Mouse (Mus musculus): ENCODE data around the gene Sdr39u1. TPM values are rescaled to one million over a fixed set of nuclear protein-coding genes. Genes with fewer than 3 reads are reported as not detected.

The Sdr39u1 gene
- polyA plus RNA-seq, 1 experiment from 2014 or later, result 38.1 TPM

DNA sequence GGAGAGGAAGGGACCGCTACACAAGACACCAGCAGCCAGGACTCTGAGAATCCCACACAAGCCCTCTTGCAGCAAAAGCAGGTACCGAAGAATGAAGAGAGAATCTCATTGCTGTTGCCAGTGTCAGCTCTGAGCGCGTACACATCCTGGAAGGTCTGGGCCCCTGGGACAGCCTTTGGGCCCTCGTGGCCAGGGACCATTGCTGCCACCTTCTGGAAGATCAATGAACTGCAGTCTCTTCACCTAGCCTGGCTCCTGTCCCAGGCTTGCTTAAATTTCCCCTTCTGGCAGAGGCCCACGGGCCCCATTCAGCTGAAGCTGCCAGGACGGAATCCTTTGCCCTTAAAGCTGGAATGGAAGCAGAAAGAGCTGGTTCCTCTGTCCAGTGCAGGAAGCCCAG lies 36.3 kb downstream of the Sdr39u1 start:
- no peaks in the 10 kb centered on the region for H3K9me3 ChIP-seq
- H3K36me3 ChIP-seq, result peaks cover 71% of the 10 kb centered on the region
- WGBS, result 37% methylated on average over 7 of the region's 7 CpGs
- H3K27me3 ChIP-seq (ENCODE audit: insufficient read depth, poor library complexity, severe bottlenecking), result no peaks in the 10 kb centered on the region
- H3K4me1 ChIP-seq (replicated peaks), result peaks cover 33% of the 10 kb centered on the region
- peak overlapping the region; percentile 23; the same call in 1 of the 2 replicates for H3K27ac ChIP-seq
- no peak overlapping the region for H3K4me3 ChIP-seq
- DNase-seq (ENCODE audit: low spot score), result peak; percentile 72

DNA sequence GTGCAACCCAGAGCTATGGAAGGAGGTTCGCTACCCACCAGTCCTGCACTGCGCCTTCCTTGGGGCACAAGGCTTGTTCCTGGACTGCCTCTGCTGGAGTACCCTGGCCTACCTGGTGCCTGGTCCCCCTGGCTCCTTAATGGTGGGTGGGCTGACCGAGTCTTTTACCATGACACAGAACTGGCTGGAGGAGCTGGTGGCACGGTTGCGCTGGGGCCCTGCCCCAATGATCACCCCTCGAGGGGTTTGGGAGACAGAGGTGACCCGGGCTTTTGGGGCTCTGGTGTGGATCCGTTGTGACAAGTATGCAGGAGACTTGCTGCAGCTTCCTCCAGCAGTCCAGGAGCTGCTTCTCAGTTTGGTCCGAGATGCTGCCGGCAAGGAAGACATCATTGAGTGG lies 37.1 kb downstream of the Sdr39u1 start:
- Histone ChIP-seq H3K27ac (no peak overlapping the region), H3K4me3 (no peak overlapping the region), H3K9me3 (no peaks in the 10 kb centered on the region), H3K4me1 (replicated peaks) (peaks cover 30% of the 10 kb centered on the region), H3K27me3 (ENCODE audit: insufficient read depth, poor library complexity, severe bottlenecking) (no peaks in the 10 kb centered on the region), H3K36me3 (peaks cover 68% of the 10 kb centered on the region)
- 93% methylated on average over 10 of the region's 10 CpGs for WGBS
- no peak for DNase-seq (ENCODE audit: low spot score)

DNA sequence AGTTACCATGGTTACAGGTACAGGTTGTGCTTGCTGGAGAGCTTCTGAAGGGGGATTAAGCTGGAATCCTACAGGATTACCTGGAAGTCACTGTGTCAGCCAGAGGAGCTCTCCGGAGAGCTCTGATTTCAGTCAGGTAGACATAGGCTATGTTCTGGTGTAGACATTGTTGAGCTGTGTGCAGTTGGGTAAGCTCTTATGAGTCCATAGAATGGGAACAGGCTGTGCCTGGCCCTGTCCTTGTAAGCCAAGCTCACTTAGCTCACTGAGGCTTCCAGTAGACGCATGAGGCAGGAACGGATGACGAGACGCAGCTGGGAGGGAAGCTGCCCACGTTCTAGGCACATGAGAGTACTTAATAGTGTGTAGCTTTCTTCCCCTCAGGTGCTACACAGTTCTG lies 37.9 kb downstream of the Sdr39u1 start:
- no peaks in the 10 kb centered on the region for H3K27me3 ChIP-seq (ENCODE audit: insufficient read depth, poor library complexity, severe bottlenecking)
- 85% methylated on average over 6 of the region's 6 CpGs for WGBS
- H3K36me3 ChIP-seq, result peaks cover 71% of the 10 kb centered on the region
- H3K4me1 ChIP-seq (replicated peaks), result peaks cover 36% of the 10 kb centered on the region
- DNase-seq (ENCODE audit: low spot score), result no peak
- H3K9me3 ChIP-seq, result no peaks in the 10 kb centered on the region
- H3K4me3 ChIP-seq, result no peak overlapping the region
- H3K27ac ChIP-seq, result no peak overlapping the region

DNA sequence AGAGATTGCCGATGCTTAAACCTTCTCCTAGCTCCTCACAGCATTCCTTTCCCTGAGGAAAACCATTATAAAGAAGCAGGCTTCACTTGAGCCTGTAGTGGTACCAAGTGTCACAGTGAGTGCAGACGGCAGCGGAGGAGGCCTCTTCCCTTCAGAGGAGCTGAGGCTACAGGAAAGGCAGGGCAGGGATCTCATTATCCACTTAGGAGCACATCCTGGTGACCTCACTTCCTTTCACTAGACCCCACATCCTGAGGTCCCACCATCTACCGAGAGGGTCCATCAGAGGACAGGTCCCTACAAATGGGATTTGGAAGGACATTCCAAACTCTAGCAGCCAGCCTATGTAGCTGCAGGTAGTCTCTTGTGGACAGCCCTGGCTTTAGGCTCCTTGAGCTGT lies 42.5 kb downstream of the Sdr39u1 start:
- H3K4me1 ChIP-seq (replicated peaks), result peaks cover 71% of the 10 kb centered on the region
- no peaks in the 10 kb centered on the region for H3K9me3 ChIP-seq
- 0 out of 2 replicates have a peak overlapping the region, but pooled peaks have one; percentile 11 for H3K4me3 ChIP-seq
- no peak overlapping the region for H3K27ac ChIP-seq
- WGBS, result 73% methylated on average over 4 of the region's 4 CpGs
- no peaks in the 10 kb centered on the region for H3K27me3 ChIP-seq (ENCODE audit: insufficient read depth, poor library complexity, severe bottlenecking)
- H3K36me3 ChIP-seq, result peaks cover 33% of the 10 kb centered on the region
- DNase-seq (ENCODE audit: low spot score), result no peak

DNA sequence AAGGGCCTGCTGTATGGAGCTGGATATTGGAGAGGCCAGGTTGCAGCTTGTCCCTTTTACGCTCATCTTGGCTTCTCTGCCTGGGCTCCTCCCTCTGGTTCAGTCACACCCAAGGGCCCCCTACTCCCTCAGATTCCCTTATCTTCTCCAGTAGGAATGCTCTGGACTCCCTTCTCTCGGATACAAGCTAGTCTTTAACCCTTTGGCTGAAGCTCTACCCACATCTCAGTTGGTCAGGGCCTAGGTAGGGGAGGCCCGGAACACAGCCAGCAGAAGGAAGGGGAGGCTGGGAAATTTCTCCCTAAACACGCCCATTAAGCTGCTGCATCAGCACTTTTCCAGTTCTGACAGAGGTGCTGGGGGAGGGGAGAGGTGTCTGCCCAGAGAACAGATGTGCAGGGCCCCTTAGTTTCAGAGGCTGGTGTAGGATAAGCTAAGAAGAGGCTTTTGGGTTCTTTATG lies 45.0 kb downstream of the Sdr39u1 start:
- Histone ChIP-seq H3K4me3 (peak overlapping the region; percentile 74), H3K27me3 (ENCODE audit: insufficient read depth, poor library complexity, severe bottlenecking) (no peaks in the 10 kb centered on the region), H3K9me3 (no peaks in the 10 kb centered on the region), H3K36me3 (peaks cover 22% of the 10 kb centered on the region), H3K27ac (peak overlapping the region; percentile 96), H3K4me1 (replicated peaks) (peaks cover 71% of the 10 kb centered on the region)
- DNase-seq (ENCODE audit: low spot score), result peak; percentile 60
- 3% methylated on average over 4 of the region's 4 CpGs for whole genome bisulfite sequencing

DNA sequence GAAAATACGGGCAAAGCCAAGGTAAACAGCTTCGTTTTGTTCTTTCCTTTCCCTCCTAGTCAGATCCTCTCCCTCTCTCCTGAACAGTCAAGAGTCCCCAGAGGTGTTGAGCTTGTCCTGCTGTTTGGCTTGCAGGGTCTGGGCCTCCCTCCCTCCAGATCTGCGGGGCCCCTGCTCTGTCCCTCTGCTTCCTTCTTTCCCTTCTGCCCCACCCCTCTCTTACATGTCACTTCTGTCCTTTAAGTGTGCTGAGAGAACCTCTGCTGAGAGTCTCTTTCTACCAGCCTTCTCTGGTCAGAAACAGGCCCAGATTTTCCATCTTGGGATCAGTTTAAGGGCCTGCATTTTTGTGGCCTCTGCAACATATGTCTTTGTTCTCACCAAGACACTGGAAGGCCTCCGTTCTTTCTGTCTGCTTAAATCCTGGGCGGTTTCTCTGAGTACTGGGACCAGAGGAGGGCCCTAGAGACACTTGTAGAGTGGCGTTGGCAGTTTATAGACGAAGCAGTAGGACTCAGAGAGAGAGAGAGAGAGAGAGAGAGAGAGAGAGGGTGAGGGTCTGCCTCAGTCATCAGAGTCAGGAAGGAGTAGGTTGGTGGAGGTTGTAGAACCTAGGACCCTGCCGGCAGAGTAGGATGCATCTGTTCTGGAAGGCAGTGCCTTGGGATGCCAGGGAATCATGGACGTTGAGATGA lies 45.5 kb downstream of the Sdr39u1 start:
- H3K9me3 ChIP-seq, result no peaks in the 10 kb centered on the region
- no peak for DNase-seq (ENCODE audit: low spot score)
- H3K36me3 ChIP-seq, result peaks cover 22% of the 10 kb centered on the region
- peak overlapping the region; percentile 74 for H3K4me3 ChIP-seq
- no peaks in the 10 kb centered on the region for H3K27me3 ChIP-seq (ENCODE audit: insufficient read depth, poor library complexity, severe bottlenecking)
- WGBS, result 0% methylated on average over 9 of the region's 9 CpGs
- H3K27ac ChIP-seq, result peak overlapping the region; percentile 96
- H3K4me1 ChIP-seq (replicated peaks), result peaks cover 71% of the 10 kb centered on the region

DNA sequence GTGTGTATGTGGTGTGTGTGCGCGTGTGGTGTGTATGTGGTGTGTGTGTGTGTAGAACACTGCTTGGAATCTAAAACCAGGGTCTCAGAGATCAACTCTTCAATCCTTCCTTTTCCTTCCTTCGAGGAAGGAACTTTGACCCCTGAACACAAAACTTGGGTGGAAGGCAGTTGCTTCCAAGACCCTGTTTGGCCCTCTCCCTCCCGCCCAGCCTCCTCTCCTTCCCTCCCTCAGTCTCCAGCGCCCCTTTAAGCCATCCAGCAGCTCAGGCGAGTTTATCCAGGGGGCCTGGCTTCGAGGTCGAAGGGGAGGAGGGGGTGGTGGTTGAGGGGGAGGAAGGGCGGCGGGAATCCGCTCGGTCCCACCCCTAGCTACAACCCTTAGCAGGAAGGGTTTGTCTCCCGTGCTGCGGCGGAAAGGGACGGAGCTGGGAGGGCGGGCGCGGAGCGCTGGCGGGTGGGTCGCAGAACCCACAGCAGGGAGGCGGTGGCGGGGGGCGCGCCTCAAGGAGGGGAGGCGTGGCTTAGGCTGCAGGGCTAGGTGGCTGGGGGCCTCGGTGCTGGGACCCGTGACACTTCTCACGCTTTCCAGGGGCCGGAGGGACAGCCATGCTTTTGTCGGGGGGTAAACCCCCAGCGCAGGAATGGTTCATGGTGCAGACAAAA lies 46.3 kb downstream of the Sdr39u1 start, which contains the start of gene Nynrin:
TSS of gene Nynrin (plus strand) at position 390 of the 665 bp plus-strand sequence.
- Histone ChIP-seq H3K4me1 (replicated peaks) (peaks cover 65% of the 10 kb centered on the region), H3K9me3 (no peaks in the 10 kb centered on the region), H3K27ac (peak within 1 kb of the TSS; percentile 96), H3K27me3 (ENCODE audit: insufficient read depth, poor library complexity, severe bottlenecking) (no peaks in the 10 kb centered on the region), H3K4me3 (peak within 1 kb of the TSS; percentile 74), H3K36me3 (peaks cover 16% of the 10 kb centered on the region)
- WGBS, result under 1% methylated on average over 33 of the region's 33 CpGs
- peak; percentile 87 for DNase-seq (ENCODE audit: low spot score)

DNA sequence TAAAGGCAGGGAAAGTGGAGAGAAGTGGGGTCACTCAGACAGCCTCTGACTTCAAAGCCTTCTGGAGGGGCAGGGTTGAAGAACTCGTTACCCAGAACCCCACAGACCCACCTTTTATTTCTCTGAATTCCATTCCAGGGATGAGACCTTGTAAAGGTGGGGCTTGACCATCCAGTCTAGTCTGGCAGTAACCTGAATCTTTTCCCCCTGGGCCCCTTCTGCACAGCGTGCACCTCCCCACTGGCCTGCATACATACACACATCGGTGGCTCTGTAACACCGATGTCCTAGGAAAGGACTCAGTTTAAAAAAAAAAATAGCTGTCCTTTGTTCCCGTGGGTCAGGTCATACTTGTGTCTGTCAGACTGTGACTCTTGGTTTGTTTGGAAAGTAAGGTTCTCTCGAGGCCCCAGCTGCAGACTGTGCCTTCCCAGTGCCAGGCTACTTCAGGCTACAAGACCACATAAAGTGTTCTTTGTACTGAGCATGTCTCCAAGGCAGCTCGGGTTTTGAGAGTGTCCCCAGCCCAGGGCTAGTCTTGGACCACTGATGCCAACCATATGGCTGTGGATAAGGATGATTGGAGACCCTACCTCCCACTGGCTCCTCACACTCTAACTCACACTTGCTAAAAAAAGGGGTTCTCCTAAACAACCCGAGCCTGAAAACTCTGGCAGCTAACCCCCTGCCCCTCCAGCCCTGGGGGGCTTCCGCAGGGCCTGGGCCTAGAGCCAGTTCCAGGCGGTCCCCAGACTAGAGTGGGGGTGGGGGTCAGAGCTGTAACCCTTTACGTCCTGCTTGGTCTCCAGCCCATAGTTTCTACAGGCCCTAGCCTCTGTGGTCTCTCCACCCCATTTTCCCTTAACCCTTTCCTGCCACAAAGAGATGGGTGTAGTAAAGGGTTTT lies 47.2 kb downstream of the Sdr39u1 start:
- H3K27me3 ChIP-seq (ENCODE audit: insufficient read depth, poor library complexity, severe bottlenecking), result no peaks in the 10 kb centered on the region
- peaks cover 10% of the 10 kb centered on the region for H3K36me3 ChIP-seq
- 3% methylated on average over 11 of the region's 11 CpGs for WGBS
- peaks cover 61% of the 10 kb centered on the region for H3K4me1 ChIP-seq (replicated peaks)
- H3K4me3 ChIP-seq, result peak overlapping the region; percentile 74
- peak; percentile 79 for DNase-seq (ENCODE audit: low spot score)
- H3K27ac ChIP-seq, result peak overlapping the region; percentile 96
- H3K9me3 ChIP-seq, result no peaks in the 10 kb centered on the region

DNA sequence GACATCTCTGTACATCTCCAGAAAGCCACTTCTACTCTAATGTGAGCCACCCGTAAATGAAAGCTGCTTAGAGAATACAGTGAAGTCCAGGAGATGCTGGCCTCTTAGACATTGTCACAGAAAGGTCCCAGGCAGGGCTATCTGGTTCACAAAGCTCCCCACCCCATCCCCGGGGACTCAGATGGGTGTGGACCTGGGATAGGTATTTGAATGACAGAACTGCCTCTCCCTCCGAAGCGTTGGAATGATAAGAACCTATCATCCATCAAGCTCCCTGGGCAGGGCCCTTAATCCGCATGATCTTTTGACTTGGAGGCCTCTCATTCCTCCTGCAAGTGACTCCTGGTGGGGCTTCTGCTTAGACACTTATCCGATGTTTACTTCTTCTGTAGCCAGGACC lies 49.2 kb downstream of the Sdr39u1 start:
- Histone ChIP-seq H3K4me1 (replicated peaks) (peaks cover 43% of the 10 kb centered on the region), H3K27ac (no peak overlapping the region)
- 70% methylated on average over 6 of the region's 6 CpGs for WGBS

More for the DNA sequence above, 49.2 kb downstream of the Sdr39u1 start:
- Histone ChIP-seq H3K4me3 (no peak overlapping the region), H3K9me3 (no peaks in the 10 kb centered on the region), H3K36me3 (no peaks in the 10 kb centered on the region), H3K27me3 (ENCODE audit: insufficient read depth, poor library complexity, severe bottlenecking) (no peaks in the 10 kb centered on the region)
- no peak for DNase-seq (ENCODE audit: low spot score)

Other genes starting within 250 kb of the Sdr39u1 start
- 65.6 and 67.6 TPM in 2 replicates for gene Mdp1, start 239.8 kb downstream of the Sdr39u1 start, polyA plus RNA-seq (2016; fragmentation: Nextera tagmentation; extraction: Ambion mirVana)
- gene Gmpr2, start 228.4 kb downstream of the Sdr39u1 start, polyA plus RNA-seq (2016; fragmentation: Nextera tagmentation; extraction: Ambion mirVana), result 60.0 and 65.9 TPM in 2 replicates
- gene Nedd8, start 228.2 kb downstream of the Sdr39u1 start, polyA plus RNA-seq (2016; fragmentation: Nextera tagmentation; extraction: Ambion mirVana), result 646 and 662 TPM in 2 replicates
- gene Tinf2, start 218.5 kb downstream of the Sdr39u1 start, polyA plus RNA-seq (2016; fragmentation: Nextera tagmentation; extraction: Ambion mirVana), result 63.4 and 68.9 TPM in 2 replicates
- gene Tgm1, start 186.4 kb downstream of the Sdr39u1 start, polyA plus RNA-seq (2016; fragmentation: Nextera tagmentation; extraction: Ambion mirVana), result 0.34 and 0.81 TPM in 2 replicates
- gene Rabggta, start 178.0 kb downstream of the Sdr39u1 start, polyA plus RNA-seq (2016; fragmentation: Nextera tagmentation; extraction: Ambion mirVana), result 34.7 and 36.3 TPM in 2 replicates
- gene Dhrs1, start 154.6 kb downstream of the Sdr39u1 start, polyA plus RNA-seq (2016; fragmentation: Nextera tagmentation; extraction: Ambion mirVana), result 68.5 and 73.8 TPM in 2 replicates
- 53.3 and 56.5 TPM in 2 replicates for gene Nop9, start 154.6 kb downstream of the Sdr39u1 start, polyA plus RNA-seq (2016; fragmentation: Nextera tagmentation; extraction: Ambion mirVana)
- gene Cideb, start 141.8 kb downstream of the Sdr39u1 start, polyA plus RNA-seq (2016; fragmentation: Nextera tagmentation; extraction: Ambion mirVana), result 0.17 TPM in 1 of 2 replicates, not detected in the other
- gene Ltb4r2, start 138.9 kb downstream of the Sdr39u1 start, polyA plus RNA-seq (2016; fragmentation: Nextera tagmentation; extraction: Ambion mirVana), result 0.14 and 0.21 TPM in 2 replicates
- 0.11 and 0.39 TPM in 2 replicates for gene Ltb4r1, start 134.3 kb downstream of the Sdr39u1 start, polyA plus RNA-seq (2016; fragmentation: Nextera tagmentation; extraction: Ambion mirVana)
- gene Adcy4, start 116.2 kb downstream of the Sdr39u1 start, polyA plus RNA-seq (2016; fragmentation: Nextera tagmentation; extraction: Ambion mirVana), result 7.9 and 10.3 TPM in 2 replicates
- gene Ripk3, start 111.4 kb downstream of the Sdr39u1 start, polyA plus RNA-seq (2016; fragmentation: Nextera tagmentation; extraction: Ambion mirVana), result 11.9 and 14.4 TPM in 2 replicates
- gene Nfatc4, start 77.1 kb downstream of the Sdr39u1 start, polyA plus RNA-seq (2016; fragmentation: Nextera tagmentation; extraction: Ambion mirVana), result 34.0 and 34.6 TPM in 2 replicates
- 24.1 and 24.4 TPM in 2 replicates for gene Nynrin, start 46.3 kb downstream of the Sdr39u1 start, polyA plus RNA-seq (2016; fragmentation: Nextera tagmentation; extraction: Ambion mirVana)
- gene Cbln3, start 15.9 kb downstream of the Sdr39u1 start, polyA plus RNA-seq (2016; fragmentation: Nextera tagmentation; extraction: Ambion mirVana), result 0.12 and 0.33 TPM in 2 replicates
- 21.4 and 24.2 TPM in 2 replicates for gene Khnyn, start 15.3 kb downstream of the Sdr39u1 start, polyA plus RNA-seq (2016; fragmentation: Nextera tagmentation; extraction: Ambion mirVana)
- gene Cma1, start 44.4 kb upstream of the Sdr39u1 start, polyA plus RNA-seq (2016; fragmentation: Nextera tagmentation; extraction: Ambion mirVana), result not detected in 2 replicates
- gene Cma2, start 50.7 kb upstream of the Sdr39u1 start, polyA plus RNA-seq (2016; fragmentation: Nextera tagmentation; extraction: Ambion mirVana), result not detected in 2 replicates
- not detected in 2 replicates for gene Mcpt1, start 117.7 kb upstream of the Sdr39u1 start, polyA plus RNA-seq (2016; fragmentation: Nextera tagmentation; extraction: Ambion mirVana)
- not detected in 2 replicates for gene Mcpt9, start 130.2 kb upstream of the Sdr39u1 start, polyA plus RNA-seq (2016; fragmentation: Nextera tagmentation; extraction: Ambion mirVana)
- gene Mcpt2, start 141.7 kb upstream of the Sdr39u1 start, polyA plus RNA-seq (2016; fragmentation: Nextera tagmentation; extraction: Ambion mirVana), result not detected in 2 replicates
- gene Mcpt4, start 162.0 kb upstream of the Sdr39u1 start, polyA plus RNA-seq (2016; fragmentation: Nextera tagmentation; extraction: Ambion mirVana), result not detected in 2 replicates
- gene Mcpt8, start 185.0 kb upstream of the Sdr39u1 start, polyA plus RNA-seq (2016; fragmentation: Nextera tagmentation; extraction: Ambion mirVana), result not detected in 2 replicates
- not detected in 2 replicates for gene Ctsg, start 202.3 kb upstream of the Sdr39u1 start, polyA plus RNA-seq (2016; fragmentation: Nextera tagmentation; extraction: Ambion mirVana)
- gene Gzme, start 220.3 kb upstream of the Sdr39u1 start, polyA plus RNA-seq (2016; fragmentation: Nextera tagmentation; extraction: Ambion mirVana), result not detected in 2 replicates
- not detected in 2 replicates for gene Gzmd, start 232.3 kb upstream of the Sdr39u1 start, polyA plus RNA-seq (2016; fragmentation: Nextera tagmentation; extraction: Ambion mirVana)

All from hindbrain, embryonic 10.5 days (tissue).